Mouse (Mus musculus) ES-Bruce4 (cell line): Measurements from ENCODE around the gene Snx29.

Source experiments
- CTCF ChIP-seq: IDR thresholded peaks from one replicate; pipeline ENCODE4 v1.8.1; 2011; ENCODE audit warnings: low read depth, low read length
- EP300 ChIP-seq: IDR thresholded peaks from 2 replicates; pipeline ENCODE4 v1.6.1; 2011; ENCODE audit warnings: low read depth, low read length; ENCODE audit not compliant: insufficient read depth
- POLR2A ChIP-seq: IDR thresholded peaks from one replicate; pipeline ENCODE4 v1.8.1; 2011; ENCODE audit warnings: low read length; ENCODE audit not compliant: insufficient read depth

DNA sequence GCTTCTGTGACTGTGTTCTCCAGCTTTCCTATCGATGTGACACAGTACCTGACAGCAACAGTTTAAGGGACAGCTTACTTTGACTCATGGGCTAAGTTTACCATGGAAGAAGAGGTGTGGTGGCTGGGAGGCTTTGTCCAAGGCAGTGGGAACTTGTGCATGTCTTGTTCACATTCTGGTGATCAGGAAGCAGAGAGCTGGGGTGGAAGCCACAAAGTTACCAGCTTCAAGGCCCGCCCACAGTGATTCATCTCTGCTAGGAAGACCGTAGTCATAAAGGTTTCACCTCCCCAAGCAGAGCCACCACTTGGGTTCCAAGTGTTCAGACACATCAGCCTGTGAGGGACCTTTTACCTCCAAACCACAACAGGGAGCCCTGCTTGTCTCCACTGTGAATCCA lies 107.1 kb downstream of the Snx29 start:
- no peak for TF ChIP-seq POLR2A
- no peak for TF ChIP-seq CTCF
- no peak for TF ChIP-seq EP300
